Mouse (Mus musculus) kidney, adult 9 months (tissue): Measurements from ENCODE around the gene 9430015G10Rik.
"Not testable (repeated sequence)": the region's sequence is repeated elsewhere in the genome, so short reads cannot be mapped to it uniquely, and the experiment has no call there.

Experiments
- DNase-seq: peaks from one replicate; pipeline ENCODE4 v3.0.0; 2022

The 9430015G10Rik gene

DNA sequence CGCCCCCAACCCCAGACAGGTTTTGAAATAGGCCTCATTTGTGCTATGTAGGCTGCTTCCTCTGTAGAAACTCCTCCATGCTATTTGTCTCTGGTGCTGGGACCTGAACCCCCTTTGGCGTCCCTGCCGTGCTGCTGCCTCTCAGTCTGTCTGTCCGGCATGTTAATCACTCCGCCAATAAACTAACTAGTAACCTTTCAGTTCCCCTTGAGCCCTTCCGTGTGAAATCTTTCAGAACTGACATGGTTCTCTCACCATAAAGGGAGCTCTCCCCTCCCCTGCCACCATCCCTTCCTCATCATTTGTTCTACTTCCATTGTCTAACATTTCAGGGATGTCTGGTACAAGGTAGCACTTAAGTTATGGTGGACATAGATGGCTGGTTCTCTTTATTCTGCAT is 10.4 kb upstream of the 9430015G10Rik start:
- no peak for DNase-seq

DNA sequence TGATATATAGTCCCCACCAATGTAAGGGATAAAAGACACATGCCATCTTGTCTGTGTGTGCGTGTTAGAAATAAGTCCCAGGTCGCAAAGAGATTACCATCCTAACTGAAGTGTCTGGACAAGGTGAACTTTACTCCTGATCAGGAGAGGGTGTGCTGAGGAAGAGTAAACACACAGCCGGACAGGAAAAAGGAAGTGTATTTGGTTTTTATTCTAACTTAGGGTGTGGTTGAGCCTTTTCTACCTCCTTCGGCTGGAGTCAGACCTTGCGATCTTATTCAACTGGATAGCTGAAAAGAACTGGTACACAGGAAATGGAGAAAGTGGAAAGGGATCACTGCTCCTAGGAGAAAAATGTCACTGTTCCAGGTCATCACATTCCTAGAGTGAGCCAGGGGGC is 9.3 kb upstream of the 9430015G10Rik start:
- DNase-seq: no peak

DNA sequence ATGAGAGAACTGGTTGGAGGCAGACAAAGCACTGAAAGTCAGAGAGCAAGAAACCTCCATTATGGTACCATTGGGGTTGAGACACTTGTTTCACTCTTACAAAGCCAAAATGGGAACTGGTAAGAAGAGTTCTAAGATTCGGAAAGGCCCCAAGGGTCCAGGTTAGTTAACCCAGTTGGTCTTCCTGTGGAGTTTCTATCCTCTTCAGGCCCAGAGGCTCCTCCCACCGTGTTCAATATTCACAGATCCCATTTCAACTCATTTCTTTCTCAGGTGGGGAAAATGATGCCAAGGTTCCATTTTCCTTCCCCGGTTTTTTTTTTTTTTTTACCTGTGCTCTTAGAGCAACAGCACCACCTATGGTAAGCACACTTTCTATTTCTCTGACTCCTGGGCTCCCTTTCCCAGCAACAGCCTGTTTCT is 8.3 kb upstream of the 9430015G10Rik start:
- peak; percentile 59 for DNase-seq

DNA sequence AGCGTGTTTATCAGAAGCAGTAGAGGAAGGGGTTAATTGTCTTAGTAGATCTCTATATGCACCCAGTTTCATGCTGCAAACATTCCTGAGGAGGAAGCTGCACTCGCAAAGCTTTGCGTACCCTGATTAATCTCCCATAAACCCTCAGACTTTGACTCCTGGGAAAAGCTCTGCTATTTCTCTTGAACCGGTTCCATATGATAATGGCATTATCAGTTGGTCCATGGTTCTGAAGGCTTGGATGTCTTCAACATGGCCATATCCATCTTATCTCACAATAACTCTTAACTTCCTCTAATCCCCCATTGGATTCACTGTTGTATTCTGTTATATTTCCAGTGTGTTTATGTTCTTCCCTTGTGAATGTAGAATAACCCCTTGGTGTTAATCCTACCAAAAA is 6.4 kb upstream of the 9430015G10Rik start:
- no peak for DNase-seq

DNA sequence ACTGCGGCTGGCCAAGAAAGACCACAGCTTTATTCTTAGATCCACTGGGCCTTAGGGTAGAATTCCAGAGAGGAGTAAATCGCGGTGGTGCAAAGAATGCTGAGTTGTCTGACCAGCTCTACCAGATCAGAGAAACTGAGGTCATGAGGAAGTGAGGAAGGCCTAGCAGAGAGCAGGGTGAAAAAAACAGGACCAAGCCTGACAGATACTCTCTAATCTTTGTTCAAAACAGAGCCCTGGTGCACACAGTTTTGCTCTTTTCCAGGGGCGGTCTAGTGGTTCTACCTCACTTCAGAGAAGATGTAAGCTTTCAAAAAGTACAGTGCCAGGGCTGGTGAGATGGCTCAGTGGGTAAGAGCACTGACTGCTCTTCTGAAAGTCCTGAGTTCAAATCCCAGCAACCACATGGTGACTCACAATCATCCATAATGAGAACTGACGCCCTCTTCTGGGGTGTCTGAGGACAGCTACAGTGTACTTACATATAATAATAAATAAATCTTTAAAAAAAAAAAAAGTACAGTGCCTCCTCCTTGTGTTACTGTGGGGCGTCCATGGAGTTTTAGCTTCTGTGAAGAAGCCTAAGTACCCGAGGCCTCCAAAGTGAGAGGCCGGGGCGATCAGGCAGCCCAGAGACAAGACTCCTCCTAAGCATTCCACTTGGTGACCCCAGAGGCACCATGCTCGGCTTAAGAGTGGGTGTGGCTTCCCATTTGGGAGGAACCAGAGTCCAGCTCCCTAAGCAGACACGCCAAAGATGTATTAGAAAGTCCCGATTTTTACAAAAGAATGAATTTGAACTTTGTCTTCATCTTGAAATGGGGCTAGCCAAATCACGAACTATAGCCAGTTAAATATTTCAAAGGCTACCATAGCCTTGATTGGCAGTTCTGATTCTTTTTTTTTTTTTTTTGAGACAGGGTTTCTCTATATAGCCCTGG is 906 bp upstream of the 9430015G10Rik start:
- peak; percentile 70 for DNase-seq

DNA sequence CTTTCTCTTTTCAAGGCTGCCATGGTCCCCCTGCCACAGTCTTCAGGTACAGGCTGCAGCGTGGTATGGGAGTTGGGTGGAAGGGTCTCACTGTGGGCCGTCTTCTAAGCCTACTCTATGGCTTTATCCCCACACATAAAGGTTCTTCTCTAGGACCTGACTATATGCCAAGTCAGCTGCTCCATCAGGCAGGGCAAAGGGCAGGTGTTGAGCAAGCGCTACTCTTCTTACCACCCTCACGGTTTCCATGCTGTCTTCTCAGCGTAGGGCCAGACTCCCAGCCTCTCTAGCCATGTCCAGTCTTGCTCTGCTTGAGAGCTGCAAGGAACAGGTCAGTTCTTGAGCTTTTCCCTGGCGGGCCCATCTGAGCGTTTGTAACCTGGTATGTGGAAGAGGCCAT is 14.3 kb downstream of the 9430015G10Rik start:
- DNase-seq: peak; percentile 47

DNA sequence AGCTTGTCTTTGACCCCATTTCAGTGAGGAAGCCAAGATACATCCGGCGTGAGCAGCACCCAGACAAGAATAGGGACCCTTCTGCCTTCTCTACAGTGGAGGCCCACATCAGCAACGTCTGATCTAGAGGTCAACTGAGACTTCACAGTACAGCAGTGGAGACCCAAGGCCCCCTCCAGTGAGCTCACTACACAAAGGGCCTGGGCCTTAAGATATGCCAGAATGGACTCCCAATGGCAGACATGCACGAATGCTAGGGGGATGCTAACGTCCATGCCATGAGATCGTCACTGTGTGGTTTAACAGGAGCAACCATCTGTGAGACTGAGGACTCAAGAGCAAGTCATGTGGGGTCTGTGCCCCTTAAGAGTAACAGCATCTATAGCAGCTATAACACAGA is 15.6 kb downstream of the 9430015G10Rik start:
- no peak for DNase-seq

DNA sequence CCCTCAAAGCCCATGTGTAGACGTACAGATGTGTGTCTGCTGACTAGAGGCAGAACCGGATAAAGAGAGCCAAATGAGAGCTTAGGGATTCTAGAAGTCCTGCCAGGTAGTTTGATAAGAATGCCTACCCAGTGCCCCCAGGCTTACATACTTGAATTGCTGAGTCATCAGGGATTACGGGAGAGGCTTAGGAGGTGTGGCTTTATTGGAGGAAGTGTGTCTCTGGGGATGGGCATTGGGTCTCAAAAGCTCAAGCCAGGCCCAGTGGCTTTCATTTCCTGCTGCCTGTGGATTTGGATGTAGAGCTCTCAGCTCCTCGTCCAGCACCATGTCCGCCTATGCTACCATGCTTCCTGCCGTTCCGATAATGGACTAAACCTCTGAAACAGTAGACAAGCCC is 17.1 kb downstream of the 9430015G10Rik start:
- DNase-seq: no peak

DNA sequence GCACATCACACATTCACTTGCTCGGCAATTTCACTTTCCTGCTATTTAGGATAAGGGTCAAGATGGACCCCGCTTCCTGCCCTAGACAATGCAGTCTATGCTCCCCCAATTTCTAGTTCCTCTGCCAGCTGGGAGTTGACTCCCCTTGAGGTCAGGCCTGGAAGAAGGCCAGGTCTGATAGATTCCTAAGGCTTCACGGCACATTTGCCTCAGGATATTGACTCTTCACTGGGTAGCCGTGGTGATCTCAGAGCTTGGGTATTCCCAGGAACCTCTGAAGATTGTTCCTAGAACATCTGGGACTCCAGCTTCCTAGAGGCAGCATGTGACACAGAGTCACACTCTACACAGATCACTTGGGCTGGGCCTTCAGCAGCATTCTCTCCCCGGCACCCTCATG is 19.0 kb downstream of the 9430015G10Rik start:
- DNase-seq: no peak

DNA sequence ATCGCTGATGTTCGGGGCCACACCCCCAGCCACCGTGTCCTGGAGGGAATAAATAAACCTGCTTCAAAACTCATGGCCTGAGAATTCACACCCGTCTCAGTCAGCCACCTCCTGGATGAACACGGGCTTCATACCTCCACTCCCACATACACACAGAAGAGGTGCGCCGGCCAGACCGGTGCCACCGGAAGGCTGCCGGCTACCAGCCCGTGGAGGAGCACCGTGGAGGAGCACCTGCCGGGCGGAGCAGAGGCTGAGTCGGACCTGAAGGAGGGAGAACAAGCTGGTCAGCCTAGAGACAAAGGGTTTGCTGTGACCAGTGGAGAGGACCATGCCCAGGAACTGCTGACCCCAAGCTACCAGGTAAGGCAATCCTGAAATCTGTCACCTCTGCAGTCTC is 20.7 kb downstream of the 9430015G10Rik start, which contains the start of gene Rnf223:
Gene Rnf223, plus strand, starts transcription at position 78 of the 400 bp plus-strand sequence.
- no peak for DNase-seq

DNA sequence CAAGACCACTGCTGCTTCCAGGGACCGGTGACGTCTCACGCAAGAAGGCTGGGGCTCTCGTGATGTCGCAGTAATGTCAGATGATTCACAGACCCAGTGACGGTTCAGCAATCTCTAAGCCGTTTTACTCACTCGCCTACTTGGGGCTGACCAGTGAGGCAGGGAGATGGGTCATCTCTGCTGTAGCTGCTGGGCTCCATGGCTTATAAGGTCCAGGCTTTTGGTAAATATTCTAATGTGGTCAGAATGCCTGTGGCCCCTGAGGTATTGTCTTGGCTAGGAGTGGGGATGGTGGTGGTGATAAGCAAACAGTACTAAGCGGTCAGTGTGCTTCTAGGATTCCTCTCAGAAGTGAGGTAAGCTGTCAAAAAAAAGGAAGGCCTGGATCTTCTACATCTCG is 21.2 kb downstream of the 9430015G10Rik start:
- DNase-seq: no peak

DNA sequence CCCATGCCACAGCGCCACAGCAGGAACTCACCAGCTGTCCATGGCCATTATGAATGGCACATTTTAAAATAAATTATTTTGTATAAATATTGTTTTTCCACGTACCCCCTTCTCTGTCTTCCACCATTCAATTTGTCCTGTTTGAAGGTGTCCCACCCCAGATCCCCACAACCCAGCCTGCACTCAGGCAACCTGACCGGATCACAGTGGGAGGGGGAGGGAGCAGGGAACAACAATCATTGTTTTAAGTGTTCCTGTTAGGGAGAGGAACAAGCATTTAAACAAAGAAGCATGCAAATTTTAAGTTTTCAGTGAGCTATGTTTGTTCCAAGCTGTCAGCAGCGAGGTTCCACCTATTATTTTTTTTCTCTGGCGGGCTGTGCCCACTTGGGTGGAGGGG is 23.6 kb downstream of the 9430015G10Rik start:
- no peak for DNase-seq

DNA sequence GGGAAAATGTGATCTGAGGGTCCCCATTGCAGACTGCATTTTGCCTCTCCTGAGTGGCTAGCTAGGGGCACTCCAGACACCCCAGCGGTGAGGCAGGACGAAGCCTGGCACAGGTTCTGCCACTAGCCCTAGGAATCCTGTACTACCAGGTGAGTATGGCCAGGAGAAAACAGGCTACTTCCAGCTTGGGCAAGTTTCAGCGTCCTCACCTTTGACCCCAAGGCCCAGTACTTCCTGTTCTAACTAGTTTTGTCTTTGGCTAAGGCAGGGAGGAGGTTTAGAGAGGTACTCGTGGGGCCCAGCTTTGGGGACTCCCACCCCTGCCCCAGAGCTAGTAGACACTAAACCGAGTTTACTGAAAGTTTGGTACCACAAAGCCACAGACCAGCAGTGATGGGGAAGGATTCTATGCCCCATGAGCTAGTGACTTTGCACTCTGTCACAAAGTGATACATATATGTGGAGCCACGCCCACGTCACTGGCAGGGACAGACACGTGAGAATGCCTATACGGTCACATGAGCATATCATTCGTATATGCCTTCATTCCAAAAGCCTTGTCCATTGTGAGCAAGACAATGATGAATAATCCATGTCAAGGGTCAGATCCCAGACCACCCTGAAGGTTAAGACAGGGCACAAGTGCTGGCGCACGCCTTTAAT is 24.3 kb downstream of the 9430015G10Rik start:
- peak; percentile 48 for DNase-seq

DNA sequence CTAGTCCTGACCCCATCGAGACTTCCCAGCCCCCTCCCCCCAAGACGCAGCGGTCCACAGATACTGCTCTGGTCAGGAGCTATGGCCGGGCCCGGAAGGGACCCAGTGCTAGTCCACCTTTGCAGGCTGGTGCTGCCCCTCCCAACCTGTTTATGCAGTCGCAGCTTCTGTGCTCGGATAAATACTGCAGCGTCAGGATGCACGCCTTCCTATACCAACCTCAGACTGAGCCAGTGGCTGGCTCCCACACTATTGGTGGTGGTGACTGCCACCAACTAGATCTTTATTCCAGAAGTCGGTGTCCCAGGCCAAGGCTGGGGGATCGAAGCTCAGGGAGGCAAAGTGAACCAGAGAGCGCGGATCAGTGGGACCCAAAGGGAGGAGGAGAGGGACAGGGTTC is 25.3 kb downstream of the 9430015G10Rik start:
- DNase-seq: no peak

DNA sequence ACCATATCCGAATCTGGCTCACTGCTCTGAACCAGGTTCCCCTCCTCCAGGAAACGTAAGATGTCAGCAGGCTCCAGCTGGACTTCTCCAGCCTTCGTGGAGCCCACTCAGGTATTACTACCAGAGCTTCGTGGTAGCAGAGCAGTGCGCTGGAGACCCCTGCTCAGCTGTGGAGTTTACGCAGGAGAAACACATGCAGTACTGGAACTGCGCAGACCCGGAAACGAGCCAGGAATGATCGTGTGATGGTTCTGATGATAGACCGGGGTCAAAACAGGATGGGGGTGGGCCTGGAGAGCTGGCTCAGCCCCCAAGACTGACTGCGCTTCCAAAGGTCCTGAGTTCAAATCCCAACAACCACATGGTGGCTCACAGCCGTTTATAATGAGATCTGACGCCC is 26.0 kb downstream of the 9430015G10Rik start:
- no peak for DNase-seq

DNA sequence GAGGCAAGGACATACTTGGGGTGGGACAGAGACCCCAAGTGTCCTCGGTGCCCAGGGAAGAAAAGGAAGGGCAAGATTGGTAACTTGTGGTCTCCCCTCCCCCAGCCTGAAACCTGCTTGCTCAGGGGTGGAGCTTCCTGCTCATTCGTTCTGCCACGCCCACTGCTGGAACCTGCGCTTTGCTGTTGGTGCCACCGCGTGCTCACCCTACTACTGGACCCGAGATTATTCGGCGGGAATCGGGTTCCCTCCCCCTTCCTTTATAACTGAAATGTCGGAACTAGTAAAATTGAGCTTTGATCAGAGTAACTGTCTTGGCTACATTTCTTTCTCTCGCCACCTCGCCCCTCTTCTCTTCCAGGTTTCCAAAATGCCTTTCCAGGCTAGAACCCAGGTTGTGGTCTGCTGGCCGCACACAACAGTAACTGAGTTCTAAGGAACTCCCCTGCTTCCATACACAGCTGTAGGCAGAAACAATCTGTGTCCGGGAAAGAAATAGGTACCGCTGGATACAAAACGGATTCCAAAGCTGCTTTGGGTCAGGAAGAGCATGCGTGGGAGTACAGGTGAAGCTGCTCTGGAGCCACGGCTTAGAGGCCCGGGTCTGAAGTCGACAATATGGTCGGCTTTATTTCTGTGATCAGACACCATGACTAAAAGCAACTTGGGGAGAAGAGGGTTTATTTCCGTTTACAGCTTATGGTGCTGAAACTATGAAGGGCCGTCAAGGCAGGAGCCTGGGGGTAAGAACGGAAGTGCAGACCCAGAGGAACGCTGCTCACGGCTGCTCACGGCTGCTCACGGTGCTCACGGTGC is 26.7 kb downstream of the 9430015G10Rik start:
- no peak for DNase-seq

DNA sequence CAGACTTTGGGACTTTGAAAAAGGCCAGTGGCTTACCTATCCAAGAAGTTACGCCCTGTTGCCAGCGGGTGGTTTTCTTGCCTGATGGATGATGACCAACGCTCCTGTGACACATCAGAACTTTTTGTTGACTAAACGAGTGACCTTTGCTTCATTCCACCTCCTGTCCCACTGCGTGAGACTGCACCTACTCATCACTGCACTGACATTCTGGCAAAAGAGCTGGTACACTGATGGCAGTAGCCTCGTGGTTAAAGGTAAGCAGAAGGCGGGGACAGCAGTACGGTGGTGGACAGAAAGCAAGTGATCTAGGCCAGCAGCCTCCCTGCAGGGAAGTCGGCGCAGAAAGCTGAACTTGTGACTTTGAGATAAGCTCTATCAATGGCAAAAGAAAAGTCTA is 41.1 kb downstream of the 9430015G10Rik start:
- not testable (repeated sequence) for DNase-seq

DNA sequence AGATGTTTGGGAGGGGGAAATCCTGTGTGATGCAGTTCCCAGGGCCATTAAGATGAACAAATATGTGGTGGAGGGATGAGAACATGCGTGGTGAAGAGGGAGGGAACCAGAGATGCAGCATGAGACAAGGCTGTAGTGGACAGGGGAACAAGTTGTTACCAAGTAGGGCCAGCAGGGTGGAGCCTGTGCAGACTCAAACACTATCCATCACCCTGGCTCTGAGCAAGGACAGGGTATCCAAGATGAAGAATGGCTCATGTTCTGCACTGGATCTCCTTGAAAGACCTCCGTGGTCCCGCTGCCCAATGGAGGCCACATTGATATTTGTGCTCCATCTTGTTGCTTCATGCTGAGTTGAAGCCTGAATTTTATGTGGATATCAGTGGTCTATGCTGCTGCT is 45.0 kb downstream of the 9430015G10Rik start:
- no peak for DNase-seq

DNA sequence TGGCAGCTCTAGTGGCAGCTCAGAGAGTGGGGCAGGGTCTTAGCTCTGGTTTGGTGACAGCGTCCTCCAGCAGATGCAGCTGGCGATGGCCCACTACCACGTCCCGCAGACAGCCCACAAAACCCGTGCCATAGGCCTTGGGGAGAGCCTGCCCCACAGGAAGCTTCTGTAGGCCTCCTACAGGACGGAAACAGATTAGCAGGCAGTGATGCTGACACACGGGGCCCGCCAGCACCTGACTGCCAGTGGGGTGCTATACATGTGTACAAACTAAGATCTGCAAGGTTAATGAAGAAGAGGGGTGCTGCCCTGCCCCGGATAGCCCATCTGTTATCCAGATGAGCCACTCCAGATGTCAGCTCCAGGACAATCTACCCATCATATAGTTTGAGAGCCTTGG is 56.7 kb downstream of the 9430015G10Rik start:
- no peak for DNase-seq

DNA sequence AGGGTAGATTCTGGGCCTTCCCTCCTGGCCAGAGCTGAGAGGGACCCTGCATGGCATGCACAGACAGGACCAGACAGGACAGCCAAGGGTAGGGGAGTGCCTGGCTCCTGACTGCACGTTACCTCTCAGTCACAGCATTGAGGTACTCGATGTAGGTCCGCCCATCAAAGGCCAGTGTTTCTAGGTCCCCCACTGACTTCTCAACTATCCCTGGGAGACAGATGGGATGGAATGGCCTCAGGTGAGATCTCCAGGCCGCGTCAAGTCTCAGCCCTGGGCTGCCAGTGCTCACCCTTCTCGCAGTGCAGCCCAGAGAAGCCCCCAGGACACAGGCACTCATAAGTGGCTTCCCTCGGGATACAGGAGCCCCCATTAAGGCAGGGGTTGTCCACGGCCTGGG is 58.8 kb downstream of the 9430015G10Rik start:
- no peak for DNase-seq

DNA sequence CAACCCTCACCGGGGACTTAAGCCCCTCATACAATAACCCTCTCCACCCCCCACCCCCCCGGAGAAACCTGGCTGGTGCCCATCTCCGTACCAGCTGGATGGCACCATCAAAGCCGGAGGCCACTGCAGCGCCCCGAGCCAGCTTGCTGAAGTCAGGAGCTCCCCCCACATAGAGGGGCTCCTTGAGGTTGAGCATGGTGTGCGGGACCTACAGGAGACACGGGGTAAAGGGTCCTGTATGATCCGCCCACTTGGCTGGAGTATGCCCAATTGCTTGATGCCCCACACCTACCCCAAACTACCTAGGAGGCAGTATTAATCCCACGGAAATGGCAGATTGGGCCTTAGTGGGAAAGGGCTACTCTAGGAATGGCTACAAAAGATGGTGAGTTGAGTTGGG is 59.3 kb downstream of the 9430015G10Rik start:
- no peak for DNase-seq

DNA sequence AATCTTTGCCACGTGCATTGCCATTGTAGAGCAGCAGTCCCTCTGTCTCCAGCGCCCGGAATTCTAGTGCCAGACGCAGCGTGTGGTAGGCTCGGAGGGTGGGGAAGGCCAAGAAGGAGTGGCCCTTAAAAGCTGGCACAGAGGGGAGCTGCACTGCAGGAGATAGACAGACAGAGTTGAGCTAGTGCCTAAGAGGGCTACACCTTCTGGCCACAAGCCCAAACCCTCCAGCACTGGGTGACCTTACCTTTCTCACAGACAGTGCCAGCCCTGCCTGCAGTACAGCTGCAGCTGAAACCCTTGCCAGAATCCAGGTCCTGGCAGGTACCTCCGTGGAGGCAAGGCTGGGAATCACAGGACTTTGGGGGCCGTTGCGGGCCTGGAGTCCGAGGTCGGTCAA is 62.0 kb downstream of the 9430015G10Rik start:
- DNase-seq: no peak
